Mouse (Mus musculus): ENCODE data around the gene Rheb.
A peak's percentile ranks its signal among the peaks of the same experiment; 100 is the strongest.
"Not testable (repeated sequence)": the region's sequence is repeated elsewhere in the genome, so short reads cannot be mapped to it uniquely, and the experiment has no call there.

Rheb gene

GRCm38 (mm10) chr5:24842274-24843102 lies at the start of gene Rheb:
Gene Rheb (minus strand): TSS chr5:24842624.
- peak; percentile 100 for DNase-seq (ENCODE audit: low read depth, low spot score)

- DNase-seq (ENCODE audit: low read depth, low spot score), result no peak
Observed at GRCm38 (mm10) chr5:24889860-24890259, 47.4 kb upstream of the Rheb start.

- DNase-seq (ENCODE audit: low read depth, low spot score), result no peak
Observed at GRCm38 (mm10) chr5:24888874-24889591, 46.6 kb upstream of the Rheb start.

- peak; percentile 96 for DNase-seq (ENCODE audit: low read depth, low spot score)
Observed at GRCm38 (mm10) chr5:24887271-24887670, 44.8 kb upstream of the Rheb start.

- DNase-seq (ENCODE audit: low read depth, low spot score), result no peak
Observed at GRCm38 (mm10) chr5:24878713-24879112, 36.3 kb upstream of the Rheb start.

- DNase-seq (ENCODE audit: low read depth, low spot score), result no peak
Observed at GRCm38 (mm10) chr5:24877836-24878624, 35.6 kb upstream of the Rheb start.

GRCm38 (mm10) chr5:24876653-24877052 lies 34.2 kb upstream of the Rheb start:
- DNase-seq (ENCODE audit: low read depth, low spot score), result no peak

- no peak for DNase-seq (ENCODE audit: low read depth, low spot score)
Observed at GRCm38 (mm10) chr5:24874111-24874510, 31.7 kb upstream of the Rheb start.

GRCm38 (mm10) chr5:24873221-24873620 lies 30.8 kb upstream of the Rheb start:
- DNase-seq (ENCODE audit: low read depth, low spot score), result no peak

GRCm38 (mm10) chr5:24871276-24871675 lies 28.9 kb upstream of the Rheb start:
- DNase-seq (ENCODE audit: low read depth, low spot score), result peak; percentile 97

- DNase-seq (ENCODE audit: low read depth, low spot score), result no peak
Observed at GRCm38 (mm10) chr5:24869796-24870289, 27.4 kb upstream of the Rheb start.

- DNase-seq (ENCODE audit: low read depth, low spot score), result no peak
Observed at GRCm38 (mm10) chr5:24863804-24864203, 21.4 kb upstream of the Rheb start.

GRCm38 (mm10) chr5:24861449-24861930 lies 19.1 kb upstream of the Rheb start:
- no peak for DNase-seq (ENCODE audit: low read depth, low spot score)

GRCm38 (mm10) chr5:24860635-24861448 lies 18.4 kb upstream of the Rheb start:
- DNase-seq (ENCODE audit: low read depth, low spot score), result peak; percentile 58

GRCm38 (mm10) chr5:24859771-24860540 lies 17.5 kb upstream of the Rheb start:
- peak; percentile 57 for DNase-seq (ENCODE audit: low read depth, low spot score)

- no peak for DNase-seq (ENCODE audit: low read depth, low spot score)
Observed at GRCm38 (mm10) chr5:24854827-24855600, 12.6 kb upstream of the Rheb start.

- peak; percentile 81 for DNase-seq (ENCODE audit: low read depth, low spot score)
Observed at GRCm38 (mm10) chr5:24854256-24854655, 11.8 kb upstream of the Rheb start.

GRCm38 (mm10) chr5:24848261-24848660 lies 5.8 kb upstream of the Rheb start:
- DNase-seq (ENCODE audit: low read depth, low spot score), result not testable (repeated sequence)

- no peak for DNase-seq (ENCODE audit: low read depth, low spot score)
Observed at GRCm38 (mm10) chr5:24843841-24844240, 1.4 kb upstream of the Rheb start.
